Mouse (Mus musculus): ENCODE measurements around the gene Cherp.

GRCm38 (mm10) chr8:72474826-72475546 lies at the start of gene Cherp:
- TF ChIP-seq CTCF (IDR thresholded peaks at IDR 0.05; ENCODE audit: borderline replicate concordance, extremely low read depth, insufficient read depth, insufficient read length) (no peak), POLR2A (IDR thresholded peaks at IDR 0.05; ENCODE audit: borderline replicate concordance, extremely low read depth, insufficient read depth, insufficient read length, poor library complexity, severe bottlenecking) (peak; percentile 55)

Data from brain, embryonic 14.5 days (tissue).